Mouse (Mus musculus): ENCODE measurements around the gene Dnmt3a.
A peak's percentile ranks its signal among the peaks of the same experiment; 100 is the strongest.

Dnmt3a gene

DNA sequence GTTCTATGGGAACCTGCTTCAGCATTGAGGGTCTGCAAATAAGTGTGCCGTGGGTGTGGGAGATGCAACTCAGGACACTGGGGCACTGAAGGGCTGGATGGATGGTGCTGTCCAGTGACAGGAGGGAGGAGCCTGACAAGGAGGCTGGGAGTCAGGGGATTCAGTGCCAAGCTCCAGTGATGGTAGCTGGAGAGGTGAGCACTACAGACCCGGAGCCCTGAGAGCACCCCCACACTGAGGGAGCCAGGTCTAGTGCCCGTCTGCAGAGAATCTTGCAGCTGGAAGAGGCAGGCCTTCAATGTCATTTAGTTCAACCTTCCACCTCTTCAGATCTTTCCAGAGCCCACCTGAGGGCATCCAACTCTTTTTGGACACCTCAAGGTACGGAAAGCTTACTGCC is at the start of gene Dnmt3a:
Dnmt3a (plus strand) TSS at position 156 of the 400 bp plus-strand sequence.
- DNase-seq (ENCODE audit: low read depth, low spot score) = no peak

DNA sequence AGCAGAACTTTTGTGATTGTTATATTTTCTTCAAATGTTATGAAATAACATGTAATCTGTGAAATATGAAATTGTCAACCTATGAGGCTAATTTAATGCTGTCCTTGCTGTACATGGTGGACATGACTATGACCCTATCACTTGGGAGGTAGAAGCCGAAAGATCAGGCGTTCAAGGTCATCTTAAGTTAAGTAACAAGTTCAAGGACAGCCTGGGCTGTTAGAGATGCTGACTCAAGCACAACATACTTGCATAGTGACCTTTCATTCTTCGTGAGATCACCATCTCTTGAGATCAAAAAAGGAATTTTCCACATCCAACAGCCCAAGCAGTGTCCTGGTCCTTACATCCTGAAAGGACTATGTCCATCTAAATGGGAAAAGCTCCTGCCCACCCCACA is 49.6 kb upstream of the Dnmt3a start:
- DNase-seq (ENCODE audit: low read depth, low spot score) = no peak

DNA sequence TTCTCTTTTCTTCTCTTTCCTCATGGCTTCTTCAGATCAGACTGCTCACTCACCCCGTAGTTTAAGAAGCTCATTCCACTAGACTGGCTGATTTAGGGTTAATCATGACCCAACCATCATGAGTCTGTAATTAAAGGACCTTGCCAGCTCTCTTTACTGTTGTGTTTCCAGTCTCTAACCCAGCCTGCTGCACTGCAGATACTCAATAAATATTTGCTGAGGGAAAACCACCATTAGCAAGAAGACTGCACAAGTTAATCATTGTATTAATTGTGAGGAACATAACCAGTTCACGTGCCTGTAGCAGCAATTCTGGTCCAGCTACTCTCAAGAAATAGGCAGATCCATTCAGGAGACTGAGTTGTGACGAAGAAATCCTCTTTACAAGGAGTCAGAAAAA is 47.7 kb upstream of the Dnmt3a start:
- DNase-seq (ENCODE audit: low read depth, low spot score) = no peak

DNA sequence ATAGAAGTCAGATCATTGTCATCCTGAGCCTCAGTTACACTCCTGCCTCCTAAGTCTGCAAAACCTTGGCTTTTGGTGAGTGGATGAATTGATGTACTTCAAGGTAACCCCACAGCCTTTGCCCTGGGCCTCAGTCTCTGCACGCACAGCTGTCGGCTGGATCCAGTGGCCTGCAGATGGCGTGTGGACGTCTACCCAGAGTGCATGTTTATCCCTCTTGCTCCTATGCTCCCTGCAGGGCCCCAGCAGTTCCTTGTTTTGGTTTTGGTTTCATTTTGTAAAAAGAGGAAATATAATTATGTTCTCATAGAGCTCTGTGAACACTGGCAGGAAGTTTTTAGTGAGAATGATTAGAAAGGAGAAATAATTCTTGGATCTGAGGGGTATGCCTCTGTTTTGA is 46.4 kb upstream of the Dnmt3a start:
- peak; percentile 61 for DNase-seq (ENCODE audit: low read depth, low spot score)

DNA sequence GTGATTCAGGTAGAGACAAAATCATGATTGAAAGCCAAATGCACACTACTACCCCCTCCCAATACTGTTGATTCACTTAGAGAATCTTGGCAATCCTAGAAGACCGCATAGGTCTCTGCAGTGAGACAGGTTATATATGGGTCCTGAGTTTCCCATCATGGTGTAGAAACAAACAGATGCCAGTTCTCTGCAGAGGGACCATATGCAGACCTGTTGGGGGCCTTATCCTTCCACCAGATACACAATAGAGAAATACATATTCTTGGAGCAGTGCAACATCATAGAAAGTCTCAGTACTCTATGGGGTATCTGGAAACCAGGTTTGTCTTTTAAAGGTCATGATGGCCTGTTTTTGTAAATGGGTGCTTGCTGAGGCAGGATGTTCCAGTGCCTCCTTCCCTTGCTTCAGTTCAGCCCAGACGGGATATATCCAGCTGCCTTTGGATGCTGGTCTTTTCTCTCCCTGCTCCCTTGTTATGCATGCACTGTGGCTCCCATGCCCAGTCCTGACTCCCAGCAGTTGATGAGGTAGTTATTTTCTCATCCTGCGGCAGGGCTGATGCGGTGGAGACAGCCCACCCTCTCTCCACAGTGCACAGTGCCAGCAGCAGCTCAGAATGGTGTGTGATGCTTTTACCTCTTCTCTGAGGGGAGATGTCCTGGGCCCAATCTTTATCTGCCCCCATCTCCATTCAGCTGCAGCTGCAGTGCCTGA is 44.8 kb upstream of the Dnmt3a start:
- no peak for DNase-seq (ENCODE audit: low read depth, low spot score)

DNA sequence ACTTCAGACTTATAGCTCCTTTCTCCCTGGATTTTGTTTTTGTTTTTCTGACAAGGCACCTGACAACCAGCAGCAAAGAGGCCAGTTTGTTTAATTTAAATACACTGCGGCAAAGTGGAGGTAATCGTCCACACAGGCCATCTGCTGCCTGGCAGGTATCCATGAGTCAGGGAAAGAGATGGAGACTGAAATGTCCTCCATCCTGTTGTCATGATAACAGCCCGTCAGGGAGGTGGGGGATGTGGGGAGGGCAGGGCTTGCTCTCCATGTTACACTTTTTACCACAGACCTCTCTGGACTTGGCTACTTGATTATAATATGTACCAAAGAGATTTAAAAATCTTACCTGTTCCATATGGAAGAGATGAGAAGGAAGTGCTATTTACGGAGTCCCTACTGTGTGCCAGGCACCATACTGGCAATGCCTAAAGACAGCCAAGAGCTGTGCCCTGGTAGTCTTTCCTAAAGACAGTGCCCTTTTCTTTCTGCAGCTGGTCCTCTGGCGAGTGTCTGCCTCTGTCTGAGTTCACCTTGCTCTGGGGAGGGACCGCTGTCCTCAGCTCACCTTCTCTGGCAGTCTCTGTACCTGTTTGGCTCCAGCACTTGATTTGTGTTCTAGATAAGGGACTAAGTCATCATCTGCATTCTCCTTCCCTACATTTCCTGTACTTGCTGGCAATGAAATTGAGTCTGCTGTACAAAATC is 44.1 kb upstream of the Dnmt3a start:
- no peak for DNase-seq (ENCODE audit: low read depth, low spot score)

DNA sequence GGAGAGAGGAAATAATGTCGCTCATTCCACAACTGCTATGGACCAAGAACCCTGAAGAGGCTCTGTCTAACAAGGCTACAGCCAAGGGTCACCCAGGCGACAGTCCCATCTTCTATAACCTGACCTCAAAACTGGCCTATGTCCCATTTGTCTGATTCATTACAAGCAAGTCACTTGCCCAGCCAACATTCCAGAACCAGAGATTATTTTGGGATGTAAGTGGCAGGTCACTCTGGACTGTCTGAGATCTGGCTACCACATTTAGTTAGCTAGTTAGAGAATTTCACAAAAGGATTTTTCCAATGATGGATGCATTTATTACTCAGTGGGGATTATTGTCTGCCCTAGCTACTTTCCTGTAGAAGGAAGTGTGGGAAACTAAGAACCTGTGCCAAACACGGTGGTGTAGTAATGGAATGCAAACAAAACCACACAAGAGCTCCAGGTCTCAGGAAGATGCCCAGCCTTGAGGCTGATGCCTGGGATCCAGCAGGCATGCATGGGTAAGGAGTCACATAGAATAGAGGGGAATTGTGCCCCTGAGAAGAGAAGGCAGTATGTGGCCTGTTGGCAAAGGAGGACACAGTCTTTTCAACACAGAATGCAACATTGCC is 41.5 kb upstream of the Dnmt3a start:
- no peak for DNase-seq (ENCODE audit: low read depth, low spot score)

DNA sequence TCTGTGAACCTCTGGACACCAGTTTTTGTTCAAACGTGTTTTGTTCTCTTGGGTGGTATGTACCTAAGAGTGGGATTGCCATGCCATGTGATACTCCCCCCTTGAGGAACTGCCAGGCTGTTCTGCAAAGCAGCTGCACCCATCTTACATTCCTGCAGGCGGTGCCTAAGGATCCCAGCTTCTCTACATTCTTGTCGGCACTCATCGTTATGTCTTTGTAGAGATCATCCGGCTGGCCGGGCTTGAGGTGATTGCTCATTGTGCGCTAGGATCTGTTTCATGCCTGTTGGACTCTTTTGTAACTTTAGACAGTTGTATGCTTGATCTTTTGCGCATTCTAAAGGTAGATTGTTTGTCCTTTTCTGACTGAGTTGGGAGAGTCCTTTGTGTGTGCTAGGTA is 38.4 kb upstream of the Dnmt3a start:
- no peak for DNase-seq (ENCODE audit: low read depth, low spot score)

DNA sequence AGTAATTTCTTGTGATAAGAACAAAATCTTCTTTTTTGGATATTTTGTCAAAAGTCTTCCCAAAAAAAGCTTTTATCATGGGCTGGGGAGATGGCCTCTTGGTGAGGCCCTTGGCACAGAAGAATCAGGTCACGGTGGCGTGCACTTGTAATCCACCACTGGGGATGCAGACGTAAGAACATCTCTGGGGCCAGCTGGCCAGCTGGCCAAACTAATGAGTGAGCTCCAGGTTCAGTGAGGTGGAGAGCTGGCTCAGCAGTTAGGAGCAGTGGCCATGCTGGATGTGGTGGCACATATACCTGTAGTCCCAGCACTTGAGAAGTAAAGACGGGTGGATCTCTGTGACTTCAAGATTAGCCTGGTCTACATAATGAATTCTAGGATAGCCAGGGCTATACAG is 37.4 kb upstream of the Dnmt3a start:
- DNase-seq (ENCODE audit: low read depth, low spot score) = no peak

DNA sequence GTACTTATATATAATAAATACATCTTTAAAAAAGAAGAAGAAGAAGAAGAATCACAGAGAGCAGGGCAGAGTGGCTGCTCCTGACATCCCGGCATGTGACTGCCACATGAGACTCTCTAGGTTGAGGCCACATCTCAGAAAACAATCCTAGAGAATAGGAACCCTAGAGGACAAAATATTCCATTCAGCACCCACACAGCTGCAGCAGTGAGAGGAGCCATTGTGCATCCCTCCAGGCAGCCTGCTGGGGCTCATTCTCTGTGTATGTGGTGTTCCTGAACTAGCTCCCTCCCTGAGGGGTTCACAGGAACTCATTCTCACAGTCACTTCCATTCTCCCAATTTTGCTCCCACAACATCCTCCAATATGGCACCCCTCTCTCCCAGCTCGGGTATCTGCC is 35.3 kb upstream of the Dnmt3a start:
- DNase-seq (ENCODE audit: low read depth, low spot score) = no peak

DNA sequence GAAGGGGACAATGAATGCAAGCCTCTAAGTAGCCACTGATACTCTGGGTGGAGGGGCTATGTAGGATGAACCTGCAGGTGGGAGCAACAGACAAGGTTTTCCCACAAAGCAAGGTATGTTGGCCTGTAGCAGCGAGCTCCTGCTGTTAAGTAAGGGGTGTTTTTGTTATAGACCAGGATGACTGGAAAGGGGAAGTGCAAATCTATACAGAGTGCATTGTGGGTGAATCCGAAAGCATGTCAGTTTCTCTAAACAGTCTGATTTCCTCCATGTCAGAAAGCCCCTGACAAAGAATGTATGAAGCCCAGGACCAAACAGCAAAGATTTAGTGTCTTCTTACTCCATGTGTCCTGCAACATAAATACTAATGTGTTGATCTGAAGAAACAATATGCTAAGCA is 34.7 kb upstream of the Dnmt3a start:
- no peak for DNase-seq (ENCODE audit: low read depth, low spot score)

DNA sequence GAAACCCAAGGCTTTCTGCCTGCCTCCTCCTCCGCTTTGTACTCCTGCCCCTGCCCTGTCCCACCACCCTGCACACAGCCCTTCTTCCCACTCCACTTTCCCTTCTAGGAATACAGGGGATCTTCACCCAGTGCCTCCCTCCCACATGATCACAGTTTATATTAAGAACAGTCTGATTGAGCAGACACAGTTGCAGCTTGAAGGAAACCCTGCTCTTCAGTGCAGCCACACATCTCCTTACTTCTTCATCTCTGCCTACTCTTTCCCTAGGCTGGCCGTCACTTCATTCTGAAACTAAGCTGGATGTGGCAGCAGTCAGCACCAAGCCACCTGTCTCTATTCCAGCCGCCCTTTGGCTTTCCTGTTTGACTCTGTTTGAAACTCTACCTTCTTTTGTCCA is 32.2 kb upstream of the Dnmt3a start:
- no peak for DNase-seq (ENCODE audit: low read depth, low spot score)

DNA sequence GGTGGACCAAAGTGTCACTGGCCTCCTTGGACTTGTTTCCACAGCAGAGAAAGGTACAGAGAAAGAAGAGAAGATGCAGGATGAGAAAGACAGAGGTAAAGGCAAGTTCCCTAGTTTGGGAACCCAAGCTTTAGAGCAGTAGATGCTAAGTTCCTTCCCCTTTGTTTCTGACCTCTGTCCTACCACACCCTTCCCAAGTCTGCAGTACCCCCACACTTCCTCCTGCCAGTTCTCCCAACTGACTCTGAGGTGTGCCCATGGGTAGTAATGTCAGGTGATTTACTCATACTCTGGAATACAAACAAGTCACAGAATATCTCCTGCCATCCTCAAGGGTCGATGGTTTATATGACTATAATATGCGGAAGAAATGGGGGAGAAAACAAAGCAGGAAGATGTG is 29.8 kb upstream of the Dnmt3a start:
- no peak for DNase-seq (ENCODE audit: low read depth, low spot score)

DNA sequence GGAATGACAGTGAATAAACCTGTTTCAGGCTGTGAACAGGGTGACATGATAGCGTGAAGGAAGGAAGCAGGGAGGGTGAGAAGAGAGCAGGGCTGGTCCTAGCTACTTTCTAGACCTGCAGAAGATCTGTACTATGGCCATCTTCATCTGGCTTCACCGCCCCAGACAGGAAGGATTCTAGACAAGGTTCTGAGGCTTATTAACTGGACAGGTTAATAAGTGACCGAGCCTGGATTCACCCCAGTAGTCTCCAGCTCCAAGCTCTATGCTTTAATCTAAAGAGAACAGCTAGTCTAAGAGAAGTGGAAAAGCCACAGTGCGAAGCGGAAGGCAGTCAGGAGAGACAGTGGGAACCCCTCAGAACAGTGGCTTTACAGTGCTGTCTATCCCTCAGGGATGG is 28.1 kb upstream of the Dnmt3a start:
- DNase-seq (ENCODE audit: low read depth, low spot score) = no peak

DNA sequence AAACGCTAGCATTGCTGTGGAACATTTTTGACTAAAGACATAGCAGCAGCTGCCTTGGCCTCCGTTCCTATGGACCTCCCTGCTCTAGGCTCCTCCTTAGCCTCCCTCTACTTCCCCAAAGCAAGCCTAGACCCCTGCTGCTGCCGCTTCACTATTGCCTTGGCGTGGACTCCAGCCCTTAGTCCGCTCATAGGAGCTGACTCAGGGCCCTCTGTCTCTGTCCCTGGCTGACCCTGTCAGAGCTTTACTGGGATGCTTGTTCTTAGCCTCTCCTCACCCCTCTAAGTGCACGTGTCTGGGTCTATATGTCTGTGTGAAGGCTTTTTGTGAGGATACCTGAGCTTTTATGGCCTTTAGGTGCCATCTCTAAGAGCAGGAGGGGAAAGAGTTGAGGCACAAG is 27.5 kb upstream of the Dnmt3a start:
- no peak for DNase-seq (ENCODE audit: low read depth, low spot score)

DNA sequence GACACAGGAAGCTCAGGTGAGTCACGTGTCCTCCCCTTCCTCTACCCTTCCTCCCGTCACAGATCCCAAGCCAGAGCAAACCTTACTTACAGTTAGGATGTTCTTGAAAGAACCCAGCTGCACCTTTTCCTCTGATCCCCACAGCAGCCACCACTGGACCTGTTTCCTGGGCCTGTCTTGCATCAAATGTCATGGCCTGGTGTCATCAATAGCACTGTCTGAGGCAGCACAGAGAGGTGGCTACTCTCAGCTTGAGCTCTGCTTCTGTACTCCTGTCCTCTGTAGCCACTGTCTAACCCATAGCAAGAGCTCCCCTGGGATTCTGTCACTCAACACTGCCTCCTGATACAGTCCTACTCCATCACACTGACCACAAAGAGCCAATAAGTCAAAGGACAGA is 26.2 kb upstream of the Dnmt3a start:
- peak; percentile 39 for DNase-seq (ENCODE audit: low read depth, low spot score)

DNA sequence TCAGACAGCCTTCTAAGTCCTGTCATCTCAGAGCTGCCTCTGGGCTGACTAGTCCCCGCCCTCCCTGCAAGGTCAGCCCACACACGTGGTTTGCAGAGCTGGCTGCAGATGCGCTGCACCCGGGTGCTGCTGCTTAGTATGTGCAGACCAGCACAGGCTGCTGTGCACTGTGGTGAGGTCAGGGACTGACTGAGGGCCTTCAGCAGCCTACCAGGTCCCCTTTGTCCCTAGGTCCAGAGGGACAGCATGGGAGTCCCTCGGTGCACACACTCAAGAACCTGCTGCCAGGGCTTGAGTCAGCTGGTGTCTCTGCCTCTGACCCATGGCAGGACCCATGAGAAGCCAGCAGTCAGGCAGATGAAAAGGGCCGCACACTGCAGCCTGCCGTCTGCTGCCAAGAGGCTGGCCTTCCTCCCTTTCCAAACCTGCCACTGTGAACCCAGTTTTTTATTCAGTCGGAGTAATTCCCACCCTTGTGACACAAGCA is 25.4 kb upstream of the Dnmt3a start:
- DNase-seq (ENCODE audit: low read depth, low spot score) = peak; percentile 71

DNA sequence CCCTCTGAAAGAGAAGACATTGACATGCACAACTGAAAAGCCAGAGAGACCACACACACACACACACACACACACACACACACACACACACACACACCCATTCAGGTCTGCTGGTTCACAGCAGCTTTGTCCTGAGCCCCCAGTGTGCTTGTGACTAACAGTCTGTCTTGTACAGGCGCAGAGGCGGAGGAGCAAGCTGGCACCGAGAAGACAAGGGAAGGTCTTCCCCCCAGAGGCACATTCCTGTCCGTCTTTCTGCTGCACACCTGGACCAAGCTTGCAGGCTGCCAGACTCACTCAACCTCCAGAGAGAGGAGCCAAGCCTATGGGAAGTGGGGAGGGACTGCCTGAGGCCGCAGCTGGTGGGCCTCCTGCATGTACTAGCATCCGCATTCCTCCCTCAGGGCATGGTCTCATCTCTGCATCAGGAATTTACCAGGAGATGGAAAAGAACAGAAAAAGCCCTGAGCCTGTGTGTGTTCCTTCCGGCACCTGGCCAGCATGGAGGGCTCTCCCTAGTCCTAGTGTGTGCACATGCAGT is 24.8 kb upstream of the Dnmt3a start:
- peak; percentile 38 for DNase-seq (ENCODE audit: low read depth, low spot score)

DNA sequence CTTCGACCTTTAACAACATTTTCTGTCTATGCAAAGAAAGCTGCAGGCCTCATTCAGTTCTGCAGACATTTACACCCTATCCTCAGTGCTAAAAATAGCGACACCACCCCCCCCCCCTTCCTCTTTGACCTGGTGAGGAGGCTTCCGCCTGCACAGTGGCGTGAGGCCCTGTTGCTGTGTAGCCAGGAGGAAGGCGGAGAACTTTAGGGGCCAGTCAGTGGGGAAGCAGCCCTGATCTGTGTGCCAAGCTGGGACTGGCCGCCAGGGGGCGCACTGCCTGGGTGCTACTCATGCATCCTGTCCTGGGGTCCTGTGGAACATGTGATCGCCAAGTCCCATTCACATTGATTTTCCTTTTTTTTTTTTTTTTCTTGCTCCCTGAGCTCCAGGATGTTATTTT is 24.3 kb upstream of the Dnmt3a start:
- peak; percentile 92 for DNase-seq (ENCODE audit: low read depth, low spot score)

DNA sequence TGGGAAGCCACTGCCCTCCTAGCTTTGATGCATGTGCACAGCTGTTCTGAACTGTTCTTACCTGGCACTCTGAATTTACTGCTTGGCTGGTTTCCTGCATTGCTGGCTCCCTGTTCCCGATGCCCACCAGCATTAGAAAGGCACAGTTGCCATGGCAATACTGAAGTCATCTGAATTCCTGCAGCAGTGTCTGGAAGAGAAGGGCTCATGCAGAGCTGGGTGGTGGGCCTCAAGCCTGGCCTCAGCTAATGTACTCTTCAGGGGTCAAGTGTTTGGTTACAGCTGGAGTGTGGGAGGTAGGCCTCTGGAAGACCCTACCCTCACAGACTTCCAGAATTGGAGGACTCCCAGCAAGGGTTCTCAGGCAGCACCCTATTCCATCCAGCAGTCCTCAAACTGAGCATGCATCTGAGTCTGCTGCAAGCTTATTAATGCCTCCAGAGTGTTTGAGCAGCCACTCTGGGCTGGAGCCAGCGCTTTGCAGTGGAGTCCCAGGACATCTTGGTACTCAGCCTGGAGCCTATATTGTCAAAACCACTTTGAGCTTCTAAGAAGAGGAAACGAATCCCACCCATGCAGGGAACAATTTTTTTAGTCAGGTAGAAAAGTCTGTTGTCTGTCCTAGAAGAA is 22.5 kb upstream of the Dnmt3a start:
- DNase-seq (ENCODE audit: low read depth, low spot score) = no peak

DNA sequence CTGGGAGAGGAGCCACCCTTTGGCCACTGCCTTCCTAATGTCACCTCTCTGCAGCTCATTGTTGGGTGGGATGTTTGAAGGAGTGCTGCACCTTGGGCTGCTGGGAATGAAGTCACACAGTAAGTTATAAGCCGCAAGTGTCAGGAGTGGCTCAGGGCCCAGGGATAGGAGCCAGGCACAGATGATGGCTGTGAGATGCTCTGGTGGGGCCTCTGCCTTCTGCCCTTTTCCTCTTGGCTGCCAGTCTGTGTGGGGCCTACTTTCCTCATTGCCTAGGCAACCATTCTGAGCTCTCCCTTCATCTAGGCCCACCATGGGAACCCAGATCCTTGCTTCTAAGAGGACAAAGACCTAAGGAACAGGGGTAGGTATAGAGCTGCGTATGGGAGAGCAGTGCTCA is 21.5 kb upstream of the Dnmt3a start:
- DNase-seq (ENCODE audit: low read depth, low spot score) = no peak

DNA sequence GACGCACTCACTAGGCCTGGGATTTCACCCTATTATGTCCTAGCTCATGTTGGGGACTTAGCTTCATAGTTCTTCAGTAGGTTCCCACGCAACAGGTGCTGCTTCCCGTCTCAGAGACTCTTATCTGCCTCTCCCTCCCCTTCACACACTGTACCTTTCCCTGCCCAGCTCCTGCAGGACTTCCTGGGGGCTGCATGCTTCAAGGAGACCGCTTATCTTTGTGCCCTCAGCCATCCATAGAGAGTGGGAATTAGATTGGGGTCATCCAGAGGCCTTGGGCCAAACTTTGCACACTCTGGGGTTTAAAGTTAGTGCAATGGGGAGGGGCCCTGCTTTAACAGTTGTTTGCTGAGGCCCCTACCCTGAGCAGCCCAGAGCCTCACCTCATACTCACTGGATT is 21.1 kb upstream of the Dnmt3a start:
- no peak for DNase-seq (ENCODE audit: low read depth, low spot score)

All from CD4-positive, CD25-positive, alpha-beta regulatory T cell, adult 2 months (primary cell).